Mouse (Mus musculus): ENCODE measurements at regions not wholly inside any gene's neighbourhood (a gene's known extent, or its start where the extent isn't known, plus 50 kb on each side); places are given as distances from the start of the nearest gene placed in this dataset.

- no peak overlapping the region for H3K27ac ChIP-seq (ENCODE audit: low read length)
- no peak overlapping the region for H3K9ac ChIP-seq (replicated peaks; ENCODE audit: low read depth, low read length)
- no peak; the same call in 1 of the 2 replicates for ATAC-seq
- WGBS, result 21% methylated on average over 6 of the region's 6 CpGs
- H3K27me3 ChIP-seq (replicated peaks; ENCODE audit: control insufficient read depth, insufficient read depth, low read length), result no peaks in the 10 kb centered on the region
- no peak overlapping the region for H3K4me3 ChIP-seq (replicated peaks; ENCODE audit: low read length)
- peaks cover 7% of the 10 kb centered on the region; the same call in 1 of the 2 replicates for H3K4me1 ChIP-seq (replicated peaks; ENCODE audit: control insufficient read depth, insufficient read depth, low read length)
- no peaks in the 10 kb centered on the region for H3K9me3 ChIP-seq (ENCODE audit: control insufficient read depth, low read length)
- H3K36me3 ChIP-seq (ENCODE audit: control insufficient read depth, insufficient read depth), result no peaks in the 10 kb centered on the region
- no peak overlapping the region for H3K4me2 ChIP-seq (ENCODE audit: low read length)
Measured at GRCm38 (mm10) chr9:34395839-34396804, 89.6 kb upstream of the Kirrel3 start.

- H3K9me3 ChIP-seq (ENCODE audit: control insufficient read depth, low read length), result no peaks in the 10 kb centered on the region
- peak overlapping the region; percentile 31 for H3K27ac ChIP-seq (ENCODE audit: low read length)
- WGBS, result 54% methylated on average over 4 of the region's 4 CpGs
- no peaks in the 10 kb centered on the region for H3K36me3 ChIP-seq (ENCODE audit: control insufficient read depth, insufficient read depth)
- no peak overlapping the region for H3K9ac ChIP-seq (replicated peaks; ENCODE audit: low read depth, low read length)
- no peaks in the 10 kb centered on the region for H3K27me3 ChIP-seq (replicated peaks; ENCODE audit: control insufficient read depth, insufficient read depth, low read length)
- H3K4me1 ChIP-seq (replicated peaks; ENCODE audit: control insufficient read depth, insufficient read depth, low read length), result peaks cover 21% of the 10 kb centered on the region
- peak; percentile 72 for ATAC-seq
- H3K4me3 ChIP-seq (replicated peaks; ENCODE audit: low read length), result no peak overlapping the region
- no peak overlapping the region for H3K4me2 ChIP-seq (ENCODE audit: low read length)
Measured at GRCm38 (mm10) chr9:34411699-34412098, 74.0 kb upstream of the Kirrel3 start.

- WGBS, result 68% methylated on average over 8 of the region's 8 CpGs
- no peak overlapping the region for H3K4me3 ChIP-seq (replicated peaks; ENCODE audit: low read length)
- no peaks in the 10 kb centered on the region for H3K27me3 ChIP-seq (replicated peaks; ENCODE audit: control insufficient read depth, insufficient read depth, low read length)
- no peak for ATAC-seq
- no peaks in the 10 kb centered on the region for H3K9me3 ChIP-seq (ENCODE audit: control insufficient read depth, low read length)
- no peaks in the 10 kb centered on the region for H3K36me3 ChIP-seq (ENCODE audit: control insufficient read depth, insufficient read depth)
- H3K4me1 ChIP-seq (replicated peaks; ENCODE audit: control insufficient read depth, insufficient read depth, low read length), result peaks cover 21% of the 10 kb centered on the region
- H3K9ac ChIP-seq (replicated peaks; ENCODE audit: low read depth, low read length), result no peak overlapping the region
- H3K27ac ChIP-seq (ENCODE audit: low read length), result no peak overlapping the region
- H3K4me2 ChIP-seq (ENCODE audit: low read length), result no peak overlapping the region
Measured at GRCm38 (mm10) chr9:34416153-34416552, 69.5 kb upstream of the Kirrel3 start.

- H3K4me3 ChIP-seq (replicated peaks; ENCODE audit: low read length), result no peak overlapping the region
- H3K9ac ChIP-seq (replicated peaks; ENCODE audit: low read depth, low read length), result no peak overlapping the region
- WGBS, result 81% methylated on average over 8 of the region's 8 CpGs
Measured at GRCm38 (mm10) chr9:34418100-34418499, 67.6 kb upstream of the Kirrel3 start.

GRCm38 (mm10) chr9:34421956-34422355, 63.7 kb upstream of the Kirrel3 start:
- no peaks in the 10 kb centered on the region for H3K27me3 ChIP-seq (replicated peaks; ENCODE audit: control insufficient read depth, insufficient read depth, low read length)
- H3K4me1 ChIP-seq (replicated peaks; ENCODE audit: control insufficient read depth, insufficient read depth, low read length), result peaks cover 18% of the 10 kb centered on the region; the same call in 1 of the 2 replicates
- no peak overlapping the region for H3K4me3 ChIP-seq (replicated peaks; ENCODE audit: low read length)
- H3K9me3 ChIP-seq (ENCODE audit: control insufficient read depth, low read length), result no peaks in the 10 kb centered on the region
- H3K36me3 ChIP-seq (ENCODE audit: control insufficient read depth, insufficient read depth), result no peaks in the 10 kb centered on the region
- H3K4me2 ChIP-seq (ENCODE audit: low read length), result no peak overlapping the region
- peak; percentile 63 for ATAC-seq
- H3K9ac ChIP-seq (replicated peaks; ENCODE audit: low read depth, low read length), result no peak overlapping the region
- H3K27ac ChIP-seq (ENCODE audit: low read length), result no peak overlapping the region

More at GRCm38 (mm10) chr9:34418100-34418499, 67.6 kb upstream of the Kirrel3 start:
- Histone ChIP-seq H3K9me3 (ENCODE audit: control insufficient read depth, low read length) (no peaks in the 10 kb centered on the region), H3K27me3 (replicated peaks; ENCODE audit: control insufficient read depth, insufficient read depth, low read length) (no peaks in the 10 kb centered on the region), H3K36me3 (ENCODE audit: control insufficient read depth, insufficient read depth) (no peaks in the 10 kb centered on the region), H3K4me1 (replicated peaks; ENCODE audit: control insufficient read depth, insufficient read depth, low read length) (peaks cover 23% of the 10 kb centered on the region), H3K4me2 (ENCODE audit: low read length) (no peak overlapping the region), H3K27ac (ENCODE audit: low read length) (no peak overlapping the region)
- ATAC-seq, result 0 out of 2 replicates have a peak, but pooled peaks have one; percentile 20

- H3K4me1 ChIP-seq (replicated peaks; ENCODE audit: control insufficient read depth, insufficient read depth, low read length), result peaks cover 29% of the 10 kb centered on the region
- no peak for ATAC-seq
- WGBS, result 45% methylated on average over 7 of the region's 7 CpGs
- H3K27ac ChIP-seq (ENCODE audit: low read length), result no peak overlapping the region
- H3K36me3 ChIP-seq (ENCODE audit: control insufficient read depth, insufficient read depth), result no peaks in the 10 kb centered on the region
- H3K4me2 ChIP-seq (ENCODE audit: low read length), result no peak overlapping the region
- H3K4me3 ChIP-seq (replicated peaks; ENCODE audit: low read length), result no peak overlapping the region
- H3K9ac ChIP-seq (replicated peaks; ENCODE audit: low read depth, low read length), result no peak overlapping the region
- H3K27me3 ChIP-seq (replicated peaks; ENCODE audit: control insufficient read depth, insufficient read depth, low read length), result no peaks in the 10 kb centered on the region
- no peaks in the 10 kb centered on the region for H3K9me3 ChIP-seq (ENCODE audit: control insufficient read depth, low read length)
Measured at GRCm38 (mm10) chr9:34423062-34423461, 62.6 kb upstream of the Kirrel3 start.

- no peak overlapping the region for H3K9ac ChIP-seq (replicated peaks; ENCODE audit: low read depth, low read length)
- H3K36me3 ChIP-seq (ENCODE audit: control insufficient read depth, insufficient read depth), result no peaks in the 10 kb centered on the region
- 36% methylated on average over 4 of the region's 4 CpGs for WGBS
- no peak overlapping the region for H3K4me2 ChIP-seq (ENCODE audit: low read length)
- no peaks in the 10 kb centered on the region for H3K27me3 ChIP-seq (replicated peaks; ENCODE audit: control insufficient read depth, insufficient read depth, low read length)
- H3K4me3 ChIP-seq (replicated peaks; ENCODE audit: low read length), result no peak overlapping the region
- peaks cover 30% of the 10 kb centered on the region for H3K4me1 ChIP-seq (replicated peaks; ENCODE audit: control insufficient read depth, insufficient read depth, low read length)
- H3K27ac ChIP-seq (ENCODE audit: low read length), result peak overlapping the region; percentile 12; the same call in 1 of the 2 replicates
- no peaks in the 10 kb centered on the region for H3K9me3 ChIP-seq (ENCODE audit: control insufficient read depth, low read length)
- ATAC-seq, result peak; percentile 45; the same call in 1 of the 2 replicates
Measured at GRCm38 (mm10) chr9:34426589-34426988, 59.1 kb upstream of the Kirrel3 start.

GRCm38 (mm10) chr9:34427711-34428110, 58.0 kb upstream of the Kirrel3 start:
- Histone ChIP-seq H3K9ac (replicated peaks; ENCODE audit: low read depth, low read length) (no peak overlapping the region), H3K27ac (ENCODE audit: low read length) (peak overlapping the region; percentile 59), H3K36me3 (ENCODE audit: control insufficient read depth, insufficient read depth) (no peaks in the 10 kb centered on the region), H3K9me3 (ENCODE audit: control insufficient read depth, low read length) (no peaks in the 10 kb centered on the region), H3K4me3 (replicated peaks; ENCODE audit: low read length) (no peak overlapping the region), H3K4me2 (ENCODE audit: low read length) (no peak overlapping the region), H3K4me1 (replicated peaks; ENCODE audit: control insufficient read depth, insufficient read depth, low read length) (peaks cover 21% of the 10 kb centered on the region), H3K27me3 (replicated peaks; ENCODE audit: control insufficient read depth, insufficient read depth, low read length) (no peaks in the 10 kb centered on the region)
- 37% methylated on average over 8 of the region's 8 CpGs for WGBS
- peak; percentile 28 for ATAC-seq

All from forebrain, embryonic 16.5 days (tissue).